Mouse (Mus musculus) erythroblast, embryonic 14.5 days (primary cell): ENCODE measurements around the gene Gm8104.
"Not testable (repeated sequence)": the region's sequence is repeated elsewhere in the genome, so short reads cannot be mapped to it uniquely, and the experiment has no call there.

Experiments
- GATA1 ChIP-seq: IDR thresholded peaks from 2 replicates; pipeline ENCODE4 v1.6.1; 2012; ENCODE audit warnings: low read length, inconsistent platforms, mixed read lengths
- TAL1 ChIP-seq: IDR thresholded peaks from 3 replicates; pipeline ENCODE4 v1.6.1; 2012; ENCODE audit warnings: low read length, inconsistent platforms, mixed read lengths

- not testable (repeated sequence) for TF ChIP-seq GATA1, TAL1
Measured at GRCm38 (mm10) chr14:43126286-43126685, 25.9 kb downstream of the Gm8104 start.
